Mouse (Mus musculus): ENCODE measurements around the gene Nckipsd.

GRCm38 (mm10) chr9:108807674-108808073 is 494 bp upstream of the Nckipsd start:
- TF ChIP-seq POLR2A (IDR thresholded peaks at IDR 0.05; ENCODE audit: extremely low read depth, insufficient read depth, low read length) = no peak
- TF ChIP-seq CTCF (IDR thresholded peaks at IDR 0.05; ENCODE audit: low read depth, low read length) = no peak

Measured in liver, adult 2 months (tissue).